Mouse (Mus musculus) testis, adult 2 months (tissue): ENCODE results near the gene Rpl18a.

Experiments used
- CTCF ChIP-seq: fragments of 200-500 bp; IDR thresholded peaks from 2 replicates; pipeline ENCODE4 v1.5.1; 2012; ENCODE audit warnings: low read depth, mild to moderate bottlenecking, inconsistent platforms, low read length, moderate library complexity; ENCODE audit not compliant: control insufficient read depth, insufficient read depth, insufficient replicate concordance
- POLR2A ChIP-seq: fragments of 200-500 bp; IDR thresholded peaks from 2 replicates; pipeline ENCODE4 v1.6.1; 2012; ENCODE audit warnings: low read depth, mild to moderate bottlenecking, inconsistent platforms, low read length, moderate library complexity; ENCODE audit not compliant: control insufficient read depth

GRCm38 (mm10) chr8:70897021-70897680, at the start of gene Rpl18a:
- TF ChIP-seq CTCF = no peak
- peak; percentile 98 for TF ChIP-seq POLR2A
